Mouse (Mus musculus) urinary bladder, adult 2 months (tissue): ENCODE results near the gene Tmem179. TPM values are rescaled to one million over a fixed set of nuclear protein-coding genes. Genes with fewer than 3 reads are reported as not detected.

Experiments
- DNase-seq: peaks from one replicate; pipeline ENCODE4 v3.0.0; 2022; ENCODE audit warnings: low spot score
- polyA plus RNA-seq: library from polyadenylated mRNA; depleted of rRNA; stranded (reverse); fragments of >200 nt; gene quantifications from 2 replicates; pipeline ENCODE4 v1.2.3, GENCODE M21; 2012; rRNA removed

Tmem179 gene
- polyA plus RNA-seq, result 0.22 TPM in 2 replicates

- peak; percentile 32 for DNase-seq
Observed at GRCm38 (mm10) chr12:112516697-112517337, at the start of gene Tmem179. TSS of gene Tmem179 (minus strand) at chr12:112516747.

- no peak for DNase-seq
Observed at GRCm38 (mm10) chr12:112563011-112563410, 46.5 kb upstream of the Tmem179 start.

- no peak for DNase-seq
Observed at GRCm38 (mm10) chr12:112562462-112562861, 45.9 kb upstream of the Tmem179 start.

- DNase-seq, result no peak
Observed at GRCm38 (mm10) chr12:112561163-112561562, 44.6 kb upstream of the Tmem179 start.

GRCm38 (mm10) chr12:112560176-112560797, 43.7 kb upstream of the Tmem179 start:
- DNase-seq, result no peak

- no peak for DNase-seq
Observed at GRCm38 (mm10) chr12:112559671-112560070, 43.1 kb upstream of the Tmem179 start.

- DNase-seq, result no peak
Observed at GRCm38 (mm10) chr12:112559231-112559630, 42.7 kb upstream of the Tmem179 start.

- no peak for DNase-seq
Observed at GRCm38 (mm10) chr12:112557219-112557618, 40.7 kb upstream of the Tmem179 start.

GRCm38 (mm10) chr12:112556531-112557060, 40.0 kb upstream of the Tmem179 start:
- no peak for DNase-seq

GRCm38 (mm10) chr12:112554900-112555299, 38.4 kb upstream of the Tmem179 start:
- no peak for DNase-seq

- no peak for DNase-seq
Observed at GRCm38 (mm10) chr12:112552520-112552919, 36.0 kb upstream of the Tmem179 start.

- DNase-seq, result peak; percentile 81
Observed at GRCm38 (mm10) chr12:112551861-112552375, 35.4 kb upstream of the Tmem179 start.

GRCm38 (mm10) chr12:112549287-112549686, 32.7 kb upstream of the Tmem179 start:
- DNase-seq, result no peak

- no peak for DNase-seq
Observed at GRCm38 (mm10) chr12:112546110-112546509, 29.6 kb upstream of the Tmem179 start.

GRCm38 (mm10) chr12:112544946-112545701, 28.6 kb upstream of the Tmem179 start:
- DNase-seq, result no peak

- DNase-seq, result no peak
Observed at GRCm38 (mm10) chr12:112543941-112544340, 27.4 kb upstream of the Tmem179 start.

- peak; percentile 86 for DNase-seq
Observed at GRCm38 (mm10) chr12:112542920-112543300, 26.4 kb upstream of the Tmem179 start.

- DNase-seq, result no peak
Observed at GRCm38 (mm10) chr12:112542257-112542919, 25.8 kb upstream of the Tmem179 start.

GRCm38 (mm10) chr12:112541483-112542091, 25.0 kb upstream of the Tmem179 start:
- DNase-seq, result no peak

- DNase-seq, result no peak
Observed at GRCm38 (mm10) chr12:112540321-112540720, 23.8 kb upstream of the Tmem179 start.

- no peak for DNase-seq
Observed at GRCm38 (mm10) chr12:112539466-112539965, 23.0 kb upstream of the Tmem179 start.
